Mouse (Mus musculus) midbrain, postnatal 0 days (tissue): Measurements from ENCODE around the gene Brd3. TPM values are rescaled to one million over a fixed set of nuclear protein-coding genes. Genes with fewer than 3 reads are reported as not detected.

Source experiments
- ATAC-seq: fragments of 200-750 bp; cut with Nextera tagmentation; 2 replicates; pipeline ENCODE4 v1.8.0; 2017; ENCODE audit warnings: moderate number of reproducible peaks, mild to moderate bottlenecking, moderate TSS enrichment, moderate library complexity; ENCODE audit not compliant: low FRiP score
- DNase-seq: peaks from one replicate; pipeline ENCODE4 v3.0.0-alpha.2; 2015; ENCODE audit warnings: low spot score
- H3K27ac ChIP-seq: fragments of 300-500 bp; sonication (generic); 2 replicates; pipeline ENCODE4 v1.5.1; 2014; ENCODE audit warnings: low read depth, mild to moderate bottlenecking, low read length, mixed read lengths
- H3K27me3 ChIP-seq: fragments of 300-500 bp; sonication (generic); 2 replicates; pipeline ENCODE4 v1.6.1; 2014; ENCODE audit warnings: low read length, control low read depth, mixed read lengths; ENCODE audit not compliant: insufficient read depth
- H3K36me3 ChIP-seq: fragments of 300-500 bp; sonication (generic); 2 replicates; pipeline ENCODE4 v1.6.1; 2014; ENCODE audit warnings: low read length, control low read depth, mixed read lengths; ENCODE audit not compliant: insufficient read depth
- H3K4me1 ChIP-seq: fragments of 300-500 bp; sonication (generic); 2 replicates; pipeline ENCODE4 v1.6.1; 2014; ENCODE audit warnings: mild to moderate bottlenecking, control low read depth, antibody characterized with exemption, low read length, mixed read lengths; ENCODE audit not compliant: insufficient read depth
- H3K4me2 ChIP-seq: fragments of 300-500 bp; sonication (generic); 2 replicates; pipeline ENCODE4 v1.6.1; 2014; ENCODE audit warnings: low read depth, mild to moderate bottlenecking, low read length, mixed read lengths; ENCODE audit not compliant: poor library complexity, severe bottlenecking
- H3K4me3 ChIP-seq: fragments of 300-500 bp; sonication (generic); 2 replicates; pipeline ENCODE4 v1.5.1; 2014; ENCODE audit warnings: low read depth, mild to moderate bottlenecking, low read length, moderate library complexity
- H3K9ac ChIP-seq: fragments of 300-500 bp; sonication (generic); replicated peaks from 2 replicates; pipeline ENCODE4 v1.6.1; 2014; ENCODE audit warnings: mild to moderate bottlenecking, low read length, moderate library complexity, mixed read lengths; ENCODE audit not compliant: poor library complexity, severe bottlenecking
- H3K9me3 ChIP-seq: fragments of 300-500 bp; sonication (generic); 2 replicates; pipeline ENCODE4 v1.6.1; 2016; ENCODE audit warnings: low read length, control low read depth
- CTCF ChIP-seq: IDR thresholded peaks from 2 replicates; pipeline ENCODE4 v1.5.1; 2016; ENCODE audit warnings: antibody characterized with exemption, mild to moderate bottlenecking
- WGBS: fragments of 180-500 bp; shearing (Covaris S2); extraction: QIAGEN DNeasy Blood & Tissue Kit; methylation state at CpG from one replicate; pipeline ENCODE4 v1.1.7; 2014; 5-methylcytosine and 5-hydroxymethylcytosine counted together
- polyA plus RNA-seq: library from polyadenylated mRNA; unstranded; fragments of >200 nt; fragmentation: Nextera tagmentation; extraction: Ambion mirVana; gene quantifications from 2 replicates; pipeline ENCODE4 v1.2.1, GENCODE M21; 2015
- total RNA-seq: library from RNA; depleted of rRNA; stranded (reverse); fragments of >200 nt; gene quantifications from 2 replicates; pipeline ENCODE4 v1.2.3, GENCODE M21; 2014

Brd3 gene
- total and polyA plus RNA-seq, 2 experiments from 2014 or later = 43.8 to 124 TPM

GRCm38 (mm10) chr2:27417648-27418153 lies 89.8 kb downstream of the Brd3 start:
- H3K4me2 ChIP-seq = no peak overlapping the region
- H3K9ac ChIP-seq = no peak overlapping the region
- H3K27ac ChIP-seq = no peak overlapping the region
- no peaks in the 10 kb centered on the region for H3K27me3 ChIP-seq
- H3K4me3 ChIP-seq = no peak overlapping the region
- H3K4me1 ChIP-seq = peaks cover 15% of the 10 kb centered on the region
- DNase-seq = no peak
- 54% methylated on average over 5 of the region's 5 CpGs for WGBS
- H3K36me3 ChIP-seq = no peaks in the 10 kb centered on the region
- no peak for ATAC-seq
- no peak for TF ChIP-seq CTCF
- no peaks in the 10 kb centered on the region for H3K9me3 ChIP-seq

- WGBS = 47% methylated on average over 3 of the region's 3 CpGs
- TF ChIP-seq CTCF = no peak
- no peak overlapping the region for H3K9ac ChIP-seq
- no peak overlapping the region for H3K4me2 ChIP-seq
- no peak for DNase-seq
- no peaks in the 10 kb centered on the region for H3K36me3 ChIP-seq
- no peak overlapping the region for H3K27ac ChIP-seq
- H3K27me3 ChIP-seq = no peaks in the 10 kb centered on the region
- no peak overlapping the region for H3K4me3 ChIP-seq
- H3K4me1 ChIP-seq = peaks cover 21% of the 10 kb centered on the region
- no peak for ATAC-seq
- H3K9me3 ChIP-seq = no peaks in the 10 kb centered on the region
Measured at GRCm38 (mm10) chr2:27416425-27416824, 91.0 kb downstream of the Brd3 start.

DNA sequence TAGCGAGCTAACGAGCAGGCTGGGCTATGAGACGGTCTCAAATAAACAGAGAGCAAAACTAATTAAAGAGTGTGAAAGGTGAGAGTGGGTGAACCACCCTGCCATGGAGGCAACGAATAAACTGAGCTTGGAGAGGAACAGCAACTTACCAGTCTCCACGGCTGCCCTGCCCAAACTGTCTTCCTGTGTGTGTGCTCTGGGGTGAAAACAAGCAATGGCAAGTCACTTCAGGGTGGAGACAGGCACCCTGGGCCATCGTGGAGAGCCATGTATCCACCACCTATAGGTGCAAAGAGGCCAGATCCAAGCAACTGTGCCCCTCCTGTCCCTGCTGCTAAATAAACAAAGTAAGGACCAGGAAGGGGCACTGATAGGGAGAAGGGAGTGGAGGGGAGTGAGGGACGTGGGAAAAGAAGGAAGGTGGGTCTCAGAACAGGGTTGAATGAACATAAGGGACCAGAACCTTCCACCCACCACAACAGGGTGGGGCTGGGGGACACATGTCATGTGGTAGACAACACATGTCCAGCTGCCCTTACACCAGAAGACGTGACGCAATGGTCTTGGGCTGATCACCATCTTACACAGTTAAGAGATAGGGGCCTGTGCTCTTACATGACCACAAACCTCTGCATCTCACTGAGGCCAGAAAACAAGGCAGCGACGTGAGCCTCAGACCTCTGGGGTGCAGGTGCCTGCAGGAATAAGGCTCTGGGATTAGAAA lies 92.2 kb downstream of the Brd3 start:
- Histone ChIP-seq H3K9ac (no peak overlapping the region), H3K36me3 (no peaks in the 10 kb centered on the region), H3K27me3 (no peaks in the 10 kb centered on the region), H3K9me3 (no peaks in the 10 kb centered on the region), H3K4me3 (no peak overlapping the region), H3K4me1 (peaks cover 22% of the 10 kb centered on the region), H3K4me2 (no peak overlapping the region), H3K27ac (no peak overlapping the region)
- DNase-seq (no peak), ATAC-seq (no peak)
- WGBS = 70% methylated on average over 11 of the region's 11 CpGs
- TF ChIP-seq CTCF = no peak

DNA sequence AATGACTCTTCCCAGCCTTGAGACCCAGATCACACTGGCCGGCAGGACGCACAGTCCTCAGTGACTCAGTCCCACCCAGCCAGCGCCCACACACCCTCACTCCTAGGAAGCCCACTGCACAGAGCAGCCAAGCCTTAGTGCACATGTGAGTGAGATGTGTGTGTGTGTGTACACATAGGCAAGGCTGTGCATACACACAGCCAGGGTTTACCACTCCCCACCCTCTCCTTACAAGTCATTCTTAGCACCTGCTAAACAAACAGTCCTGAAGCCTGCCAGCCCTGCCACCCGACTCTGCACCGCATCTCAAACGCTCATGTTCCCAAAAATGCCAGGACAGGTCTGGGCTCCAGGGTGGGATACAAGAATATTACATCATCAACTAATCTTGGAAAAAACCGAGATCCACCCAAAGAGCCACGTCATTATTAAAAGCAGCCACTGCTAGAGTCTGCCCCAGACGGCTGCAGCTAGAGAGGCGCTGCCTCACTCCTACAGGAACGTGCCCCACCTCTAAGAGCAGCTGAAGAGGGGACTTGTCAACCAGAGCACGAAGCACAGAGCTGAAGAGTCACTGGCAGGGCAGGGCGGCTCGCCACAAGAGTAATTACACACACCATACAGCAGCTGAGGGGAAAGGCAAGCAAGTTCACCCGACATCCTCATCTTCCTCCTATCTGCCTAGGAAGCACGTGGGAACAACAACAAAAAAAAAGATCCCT lies 93.4 kb downstream of the Brd3 start:
- peak overlapping the region; percentile 5; the same call in 1 of the 2 replicates for H3K9ac ChIP-seq
- 19% methylated on average over 16 of the region's 16 CpGs for WGBS

DNA sequence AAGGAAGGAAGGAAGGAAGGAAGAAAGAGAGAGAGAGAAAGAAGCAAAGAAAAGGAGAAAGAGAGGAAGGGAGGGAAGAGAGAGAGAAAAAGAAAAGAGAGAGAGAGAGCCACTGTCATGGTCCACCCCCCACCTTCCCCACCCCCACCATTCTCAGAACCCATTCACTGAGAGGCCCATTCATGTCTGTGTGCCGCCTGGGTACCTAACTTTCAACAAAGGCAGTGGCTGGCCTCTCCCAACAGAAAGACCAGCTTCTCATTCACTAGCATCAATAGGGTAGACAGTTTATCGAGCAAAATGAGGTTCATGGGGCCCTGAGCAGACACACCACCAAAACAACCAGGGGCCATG lies 93.9 kb downstream of the Brd3 start:
- Histone ChIP-seq H3K36me3 (no peaks in the 10 kb centered on the region), H3K4me2 (no peak overlapping the region), H3K4me3 (no peak overlapping the region), H3K27ac (no peak overlapping the region), H3K27me3 (no peaks in the 10 kb centered on the region), H3K9ac (no peak overlapping the region), H3K4me1 (peaks cover 22% of the 10 kb centered on the region), H3K9me3 (no peaks in the 10 kb centered on the region)
- WGBS = 27% methylated on average over 2 of the region's 2 CpGs
- no peak for DNase-seq
- TF ChIP-seq CTCF = no peak
- no peak for ATAC-seq

More for the DNA sequence above, 93.4 kb downstream of the Brd3 start:
- DNase-seq (peak; percentile 73), ATAC-seq (peak; percentile 85)
- Histone ChIP-seq H3K4me3 (no peak overlapping the region), H3K27me3 (no peaks in the 10 kb centered on the region), H3K4me2 (0 out of 2 replicates have a peak overlapping the region, but pooled peaks have one; percentile 2), H3K9me3 (no peaks in the 10 kb centered on the region), H3K4me1 (peaks cover 22% of the 10 kb centered on the region), H3K27ac (no peak overlapping the region), H3K36me3 (no peaks in the 10 kb centered on the region)
- no peak for TF ChIP-seq CTCF

- Histone ChIP-seq H3K27ac (no peak overlapping the region), H3K9me3 (no peaks in the 10 kb centered on the region), H3K4me1 (peaks cover 22% of the 10 kb centered on the region), H3K27me3 (no peaks in the 10 kb centered on the region), H3K36me3 (no peaks in the 10 kb centered on the region), H3K4me3 (no peak overlapping the region), H3K9ac (no peak overlapping the region), H3K4me2 (no peak overlapping the region)
- ATAC-seq (no peak), DNase-seq (no peak)
- WGBS = 13% methylated on average over 7 of the region's 7 CpGs
- no peak for TF ChIP-seq CTCF
Measured at GRCm38 (mm10) chr2:27412245-27412800, 95.1 kb downstream of the Brd3 start.
